9 mouse cellular contexts compared by ENCODE assay signal in the genomic region with DNA sequence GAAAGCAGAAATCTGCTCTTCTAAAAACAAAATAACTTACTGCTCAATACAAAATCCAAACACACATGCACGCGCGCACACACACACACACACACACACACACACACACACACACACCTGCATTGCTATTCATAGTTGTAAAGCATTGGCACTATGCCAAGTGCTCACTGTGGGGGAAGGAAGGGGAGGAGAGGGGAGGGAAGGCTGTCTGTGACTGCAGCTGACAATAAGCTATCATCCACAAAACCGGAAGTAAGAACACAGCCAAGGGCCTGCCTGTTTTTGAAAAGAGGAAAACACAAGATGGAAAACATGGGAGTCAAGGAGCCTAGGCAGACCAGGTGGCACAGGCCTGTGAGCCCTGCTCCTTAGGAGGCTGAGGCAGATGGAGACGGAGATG. TPM values are rescaled to one million over a fixed set of nuclear protein-coding genes. Genes with fewer than 3 reads are reported as not detected.
DNase-seq lines count a peak whose midpoint lies in the region; ATAC-seq and TF ChIP-seq lines count a peak whose summit lies in the region.
"Had no signal": no experiment of that assay in that cellular context is flagged by ENCODE, and none has a peak within 500 bp of the region (broad histone marks: within the 10 kb centered on the region; RNA-seq: fewer than 3 reads in every experiment).

No protein-coding gene starts in this region.

- no peak overlapping the region; the same call in 1 of the 2 replicates for H3K9ac ChIP-seq in neural tube, embryonic 11.5 days (ENCODE audit: low read length)
- no peak overlapping the region for H3K9ac ChIP-seq in forebrain, embryonic 11.5 days (ENCODE audit: low read length)
- H3K9ac ChIP-seq in limb, embryonic 14.5 days (ENCODE audit: low read depth, low read length, severe bottlenecking), result no peak overlapping the region
- H3K9ac ChIP-seq: liver, embryonic 15.5 days had no signal

- no peak overlapping the region for H3K4me3 ChIP-seq in neural tube, embryonic 11.5 days (ENCODE audit: low read depth, low read length)
- H3K4me3 ChIP-seq in forebrain, embryonic 11.5 days (ENCODE audit: low read depth, low read length), result no peak overlapping the region
- no peak overlapping the region for H3K4me3 ChIP-seq in hindbrain, embryonic 10.5 days
- H3K4me3 ChIP-seq in limb, embryonic 14.5 days (replicated peaks; ENCODE audit: low read length), result no peak overlapping the region
- H3K4me3 ChIP-seq: liver, embryonic 15.5 days had no signal

- no peaks in the 10 kb centered on the region for H3K9me3 ChIP-seq in neural tube, embryonic 11.5 days (ENCODE audit: control insufficient read depth, low read length)
- no peaks in the 10 kb centered on the region for H3K9me3 ChIP-seq in forebrain, embryonic 11.5 days (ENCODE audit: control insufficient read depth, low read length)
- no peaks in the 10 kb centered on the region for H3K9me3 ChIP-seq in hindbrain, embryonic 10.5 days
- H3K9me3 ChIP-seq in limb, embryonic 14.5 days (ENCODE audit: control insufficient read depth, low read length), result no peaks in the 10 kb centered on the region
- H3K9me3 ChIP-seq: liver, embryonic 15.5 days had no signal

- 85% methylated on average over 5 of the region's 5 CpGs for WGBS in neural tube, embryonic 11.5 days
- WGBS in forebrain, embryonic 11.5 days, result 79% methylated on average over 5 of the region's 5 CpGs
- 92% methylated on average over 5 of the region's 5 CpGs for WGBS in hindbrain, embryonic 10.5 days
- 43% methylated on average over 5 of the region's 5 CpGs for WGBS in limb, embryonic 14.5 days

- no peaks in the 10 kb centered on the region for H3K36me3 ChIP-seq in neural tube, embryonic 11.5 days (ENCODE audit: control insufficient read depth, insufficient read depth, low read length)
- no peaks in the 10 kb centered on the region for H3K36me3 ChIP-seq in forebrain, embryonic 11.5 days (ENCODE audit: control insufficient read depth, insufficient read depth, low read length)
- no peaks in the 10 kb centered on the region for H3K36me3 ChIP-seq in hindbrain, embryonic 10.5 days
- H3K36me3 ChIP-seq in limb, embryonic 14.5 days (ENCODE audit: control insufficient read depth, insufficient read depth, low read length), result no peaks in the 10 kb centered on the region
- H3K36me3 ChIP-seq: liver, embryonic 15.5 days had no signal

- H3K4me2 ChIP-seq in neural tube, embryonic 11.5 days (ENCODE audit: low read depth), result no peak overlapping the region
- H3K4me2 ChIP-seq in forebrain, embryonic 11.5 days (ENCODE audit: low read depth, low read length, severe bottlenecking), result no peak overlapping the region
- no peak overlapping the region for H3K4me2 ChIP-seq in limb, embryonic 14.5 days (replicated peaks; ENCODE audit: low read depth, low read length, severe bottlenecking)
- H3K4me2 ChIP-seq: liver, embryonic 15.5 days had no signal

- 0 out of 2 replicates have a peak overlapping the region, but pooled peaks have one; percentile 8 for H3K27ac ChIP-seq in neural tube, embryonic 11.5 days (ENCODE audit: low read depth, low read length)
- H3K27ac ChIP-seq in forebrain, embryonic 11.5 days (ENCODE audit: low read depth, low read length), result peak overlapping the region; percentile 37; the same call in 1 of the 2 replicates
- H3K27ac ChIP-seq in hindbrain, embryonic 10.5 days, result peak overlapping the region; percentile 66; the same call in 1 of the 2 replicates
- no peak overlapping the region for H3K27ac ChIP-seq in limb, embryonic 14.5 days (replicated peaks; ENCODE audit: low read depth, low read length)
- H3K27ac ChIP-seq: liver, embryonic 15.5 days had no signal

- H3K4me1 ChIP-seq in neural tube, embryonic 11.5 days (ENCODE audit: control insufficient read depth, insufficient read depth, low read length), result peaks cover 9% of the 10 kb centered on the region
- peaks cover 4% of the 10 kb centered on the region; the same call in 1 of the 2 replicates for H3K4me1 ChIP-seq in forebrain, embryonic 11.5 days (replicated peaks; ENCODE audit: control insufficient read depth, insufficient read depth, low read length)
- peaks cover 23% of the 10 kb centered on the region for H3K4me1 ChIP-seq in hindbrain, embryonic 10.5 days (replicated peaks)
- H3K4me1 ChIP-seq in limb, embryonic 14.5 days (ENCODE audit: control insufficient read depth, insufficient read depth, low read length), result no peaks in the 10 kb centered on the region

- DNase-seq in neural tube, embryonic 11.5 days (ENCODE audit: low spot score), result peak; percentile 24
- DNase-seq in neural tube, embryonic 10.5 days (ENCODE audit: extremely low spot score, low spot score), result no peak
- DNase-seq in forebrain, embryonic 11.5 days (ENCODE audit: low spot score), result peak; percentile 69
- no peak for DNase-seq in hindbrain, embryonic 10.5 days (ENCODE audit: low spot score)
- peak; percentile 72 for DNase-seq in limb, embryonic 14.5 days (ENCODE audit: low spot score)
- no peak for DNase-seq in frontal cortex, postnatal 14 days (ENCODE audit: low spot score in 2 of 2)
- DNase-seq in urinary bladder, postnatal 10 days (ENCODE audit: low spot score), result no peak

- no peaks in the 10 kb centered on the region for H3K27me3 ChIP-seq in neural tube, embryonic 11.5 days (ENCODE audit: control insufficient read depth, insufficient read depth, low read length)
- no peaks in the 10 kb centered on the region for H3K27me3 ChIP-seq in forebrain, embryonic 11.5 days (ENCODE audit: control insufficient read depth, insufficient read depth, low read length)
- H3K27me3 ChIP-seq in hindbrain, embryonic 10.5 days (ENCODE audit: insufficient read depth, poor library complexity, severe bottlenecking), result no peaks in the 10 kb centered on the region
- no peaks in the 10 kb centered on the region for H3K27me3 ChIP-seq in limb, embryonic 14.5 days (ENCODE audit: control insufficient read depth, insufficient read depth, low read length)
- H3K27me3 ChIP-seq: liver, embryonic 15.5 days had no signal

- no peak for TF ChIP-seq POLR2A in limb, embryonic 14.5 days (IDR thresholded peaks at IDR 0.05; ENCODE audit: borderline replicate concordance, extremely low read depth, insufficient read depth, insufficient read length)

- ATAC-seq in neural tube, embryonic 11.5 days (ENCODE audit: insufficient read depth, low FRiP score, low TSS enrichment), result no peak
- 0 out of 2 replicates have a peak, but pooled peaks have one; percentile 22 for ATAC-seq in forebrain, embryonic 11.5 days (replicated peaks; ENCODE audit: low FRiP score)
- ATAC-seq in limb, embryonic 14.5 days (ENCODE audit: low FRiP score, low read depth), result 0 out of 2 replicates have a peak, but pooled peaks have one; percentile 32
- ATAC-seq in neutrophil, adult 5-6 weeks (ENCODE audit: extremely low read depth, insufficient number of reproducible peaks, low FRiP score, poor library complexity, severe bottlenecking), result peak; percentile 69; the same call in 1 of the 2 replicates

RNA-seq across cellular contexts. Expression of gene Kifc3, which starts 42.6 kb away (rescaled TPM):
- 6.3 and 7.4 TPM in 2 replicates for polyA plus RNA-seq in neural tube, embryonic 11.5 days (2014; fragmentation: Nextera tagmentation; extraction: Ambion mirVana)
- 5.5 and 5.9 TPM in 2 replicates for polyA plus RNA-seq in forebrain, embryonic 11.5 days (2014; fragmentation: Nextera tagmentation; extraction: Ambion mirVana)
- 6.5 and 9.1 TPM in 2 replicates for polyA plus RNA-seq in hindbrain, embryonic 10.5 days (2016; fragmentation: Nextera tagmentation; extraction: Ambion mirVana)
- polyA plus RNA-seq in limb, embryonic 14.5 days (2012; rRNA removed), result 25.9 and 30.3 TPM in 2 replicates
- 12.7 and 20.3 TPM in 2 replicates for polyA plus RNA-seq in limb, embryonic 14.5 days (2014; fragmentation: Nextera tagmentation; extraction: Ambion mirVana)
- 1.2 and 2.2 TPM in 2 replicates for total RNA-seq in neutrophil, adult 5-6 weeks (2017)

Comparison
In these comparisons a context has a peak if more than half of its experiments do, and no peak if none do; other contexts are left out.
1. DNase-seq: peak in neural tube, embryonic 11.5 days (single experiment), forebrain, embryonic 11.5 days (single experiment) and limb, embryonic 14.5 days (single experiment); none in neural tube, embryonic 10.5 days (single experiment), hindbrain, embryonic 10.5 days (single experiment), frontal cortex, postnatal 14 days (0 of 2) and urinary bladder, postnatal 10 days (single experiment).